Mouse (Mus musculus): ENCODE results near the gene Tfap2a.

Tfap2a gene

DNA sequence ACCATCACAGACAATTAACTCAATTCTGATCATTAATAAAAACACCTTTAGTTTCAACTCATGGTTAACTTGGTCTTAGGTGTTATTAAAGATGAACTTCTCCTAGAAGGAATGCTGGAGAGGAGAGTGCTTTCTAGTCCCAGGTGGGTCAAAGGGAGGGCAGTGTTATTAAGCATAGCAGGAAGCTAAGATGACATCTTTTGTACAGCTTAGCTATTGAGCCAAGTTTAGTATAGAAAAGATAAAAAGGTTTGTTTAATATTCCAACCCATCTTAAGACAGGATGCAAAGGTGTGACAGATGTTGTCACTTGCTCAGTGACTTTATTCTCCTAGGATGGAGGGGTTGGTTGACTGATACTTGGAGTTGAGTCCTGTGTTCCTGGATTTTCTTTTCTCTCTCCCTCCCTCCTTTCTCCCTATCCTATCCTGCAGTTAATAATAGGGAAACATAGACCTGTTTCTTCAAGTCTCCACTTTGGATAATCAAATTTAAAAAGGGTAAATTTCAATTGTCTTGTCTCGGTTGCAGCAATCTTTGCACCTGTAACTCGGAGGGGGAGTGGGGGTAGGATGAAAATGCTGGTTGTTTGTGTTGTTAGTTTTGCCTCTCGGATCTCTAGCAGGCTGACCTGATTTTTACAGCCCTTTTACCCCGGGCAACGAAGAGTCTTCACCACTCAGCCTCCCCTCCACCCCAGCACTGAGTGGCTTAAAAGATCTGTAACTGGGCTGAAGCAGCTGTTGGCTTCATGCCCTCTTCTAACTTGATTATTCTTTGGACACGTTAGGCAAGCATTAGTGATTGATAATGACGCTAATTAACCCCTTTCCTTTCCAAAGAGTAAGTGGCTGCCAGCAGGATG lies 26.3 kb downstream of the Tfap2a start:
- DNase-seq (ENCODE audit: low spot score), result no peak

DNA sequence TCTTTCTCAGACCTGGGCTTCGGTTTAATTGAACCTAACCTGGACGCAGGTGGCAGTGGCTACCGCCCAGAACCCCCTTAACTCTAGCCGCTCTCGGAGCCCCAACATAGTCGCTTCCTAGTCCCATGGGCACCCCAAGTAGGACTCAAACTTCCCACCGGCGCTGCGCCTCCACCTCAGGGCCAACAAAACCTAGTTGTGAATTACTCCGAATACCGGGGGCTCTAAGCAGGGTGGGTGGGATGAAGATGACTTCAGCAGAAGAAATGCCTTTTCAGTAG lies 28.2 kb downstream of the Tfap2a start:
- no peak for DNase-seq (ENCODE audit: low spot score)

DNA sequence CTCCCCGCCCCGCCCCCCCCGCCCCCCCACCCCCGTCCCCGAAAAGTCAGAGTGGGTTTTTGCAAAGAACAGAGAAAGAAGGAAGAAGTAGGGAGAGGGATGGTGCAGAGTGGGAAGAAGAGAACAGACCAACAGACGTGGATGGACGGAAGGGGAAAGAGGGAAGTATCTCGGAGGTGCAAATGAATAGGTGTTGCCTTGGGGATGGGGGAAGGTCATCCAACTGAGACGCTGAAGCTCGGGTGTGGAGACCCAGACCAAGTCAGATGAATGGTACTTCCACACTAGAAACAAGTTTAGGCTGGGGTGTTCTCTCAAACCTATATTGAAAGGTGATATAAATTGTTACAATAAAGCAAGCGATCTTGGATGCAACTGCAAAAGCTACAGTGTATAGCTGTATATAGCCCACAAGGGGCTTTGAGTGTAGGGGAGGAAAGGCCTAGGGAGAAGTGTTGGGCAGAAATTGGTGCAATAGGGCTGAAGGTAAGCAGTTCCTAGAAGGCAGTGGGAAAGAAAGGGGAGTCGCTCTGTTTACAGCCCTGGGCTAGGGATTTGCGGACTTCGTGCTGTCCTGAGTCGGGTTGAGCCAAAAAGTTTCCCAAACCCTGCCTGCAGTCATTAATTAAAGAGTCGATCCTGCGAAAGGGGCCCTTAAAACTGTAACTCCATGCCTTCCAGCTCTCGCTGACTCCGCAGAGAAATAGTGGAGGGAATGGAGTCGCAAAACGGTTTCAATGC lies 28.7 kb downstream of the Tfap2a start:
- DNase-seq (ENCODE audit: low spot score), result no peak

DNA sequence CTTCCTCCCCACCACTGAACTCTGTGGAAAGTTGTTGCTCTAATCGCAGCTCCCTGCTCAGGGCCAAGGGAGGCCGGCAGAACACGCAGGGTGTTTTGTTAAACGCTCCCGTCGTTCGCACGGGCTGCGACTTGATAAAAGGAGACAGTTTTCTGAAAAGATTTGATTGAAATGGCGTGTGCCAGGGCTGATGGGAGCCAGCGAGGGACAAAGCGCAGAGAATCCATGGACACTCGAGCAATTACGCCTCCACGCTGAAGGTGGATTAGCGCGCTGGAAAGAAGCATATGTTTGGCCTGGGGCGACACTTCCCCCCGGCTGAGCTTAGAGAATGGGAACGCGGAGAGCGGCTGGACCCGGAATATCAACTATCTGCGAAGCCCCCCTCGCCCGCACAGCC lies 29.3 kb downstream of the Tfap2a start:
- no peak for DNase-seq (ENCODE audit: low spot score)

DNA sequence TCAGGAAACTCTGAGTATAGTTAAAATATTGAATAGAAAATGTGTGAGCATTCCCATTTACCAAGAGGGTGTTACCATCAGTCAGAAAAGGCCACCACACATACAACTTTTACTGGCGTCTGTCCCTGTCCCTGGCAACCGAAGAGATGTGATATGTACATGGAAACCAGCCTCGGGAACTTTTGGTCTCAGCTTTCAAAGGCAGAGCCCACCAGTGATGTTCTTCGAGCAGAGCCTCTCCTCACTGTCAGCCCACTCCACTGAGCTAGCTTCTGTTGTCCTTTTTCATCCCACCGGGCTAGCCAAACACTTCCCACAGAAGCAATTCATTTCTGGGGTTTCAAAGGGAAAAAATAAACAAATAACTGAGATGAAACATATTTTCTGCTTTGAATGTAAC lies 29.9 kb downstream of the Tfap2a start:
- no peak for DNase-seq (ENCODE audit: low spot score)

DNA sequence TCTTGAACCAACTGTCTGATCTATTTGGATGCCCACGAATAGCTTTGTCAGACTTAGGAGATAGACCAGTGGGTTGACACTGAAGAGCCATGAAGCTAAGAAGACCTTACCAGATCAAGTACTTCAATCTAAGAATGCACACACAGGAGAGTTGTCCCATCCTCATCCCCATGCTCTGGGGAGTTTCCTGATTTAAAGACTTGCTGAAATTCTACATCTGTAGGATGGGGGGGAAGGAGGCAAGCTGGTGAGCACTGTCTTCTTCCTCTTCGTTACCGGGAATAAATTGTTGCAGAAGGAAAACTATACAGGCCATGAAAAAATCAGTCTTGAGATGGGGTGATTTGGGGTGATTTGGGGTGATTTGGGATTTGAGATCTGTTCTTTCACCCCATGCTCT lies 30.5 kb downstream of the Tfap2a start:
- no peak for DNase-seq (ENCODE audit: low spot score)

DNA sequence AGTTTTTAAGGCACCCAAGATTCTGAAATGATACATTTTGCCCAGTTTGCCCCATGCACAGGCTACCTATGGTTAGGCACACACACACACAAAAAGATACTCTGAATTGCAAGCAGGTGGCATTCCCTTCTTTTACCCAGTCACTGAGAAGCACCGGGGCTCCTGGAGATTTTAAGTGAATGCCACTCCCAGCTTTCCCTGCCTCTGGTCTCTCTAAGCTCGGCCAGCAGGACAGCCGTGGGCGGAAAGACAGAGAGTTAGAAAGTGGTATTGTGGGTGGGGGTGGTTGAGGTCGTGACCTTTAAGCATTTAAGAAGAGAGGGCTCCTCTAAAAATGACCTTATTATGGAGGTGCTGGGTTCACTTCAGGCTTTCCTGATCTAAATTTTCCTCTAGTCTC lies 31.6 kb downstream of the Tfap2a start:
- no peak for DNase-seq (ENCODE audit: low spot score)

DNA sequence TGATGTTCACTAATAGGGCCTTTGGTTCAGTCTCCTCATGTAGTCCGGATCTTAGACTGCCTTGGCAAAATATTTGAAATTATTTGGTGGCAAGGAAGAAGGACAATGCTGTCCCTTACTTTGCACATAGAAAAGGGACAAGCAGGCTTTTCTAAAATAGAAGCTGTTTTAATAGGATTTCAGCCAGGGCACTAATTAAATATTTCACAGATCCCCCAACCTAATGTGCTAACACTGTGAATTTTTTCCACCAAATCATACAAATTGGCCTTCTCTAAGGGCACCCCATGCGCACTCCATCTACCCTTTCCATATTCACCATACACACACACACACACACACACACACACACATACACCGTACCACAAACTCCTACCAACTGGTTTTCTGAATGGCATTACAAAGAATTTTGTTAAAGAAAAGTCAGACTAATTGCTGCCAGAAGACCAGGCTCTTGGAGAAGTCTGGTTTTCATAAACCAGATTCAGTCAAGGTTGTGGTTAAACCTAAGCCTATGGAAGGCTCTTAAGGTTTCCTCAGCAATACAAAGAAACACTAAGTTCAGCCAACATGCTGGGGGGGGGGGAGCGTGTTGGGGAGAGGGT lies 32.3 kb downstream of the Tfap2a start:
- no peak for DNase-seq (ENCODE audit: low spot score)

DNA sequence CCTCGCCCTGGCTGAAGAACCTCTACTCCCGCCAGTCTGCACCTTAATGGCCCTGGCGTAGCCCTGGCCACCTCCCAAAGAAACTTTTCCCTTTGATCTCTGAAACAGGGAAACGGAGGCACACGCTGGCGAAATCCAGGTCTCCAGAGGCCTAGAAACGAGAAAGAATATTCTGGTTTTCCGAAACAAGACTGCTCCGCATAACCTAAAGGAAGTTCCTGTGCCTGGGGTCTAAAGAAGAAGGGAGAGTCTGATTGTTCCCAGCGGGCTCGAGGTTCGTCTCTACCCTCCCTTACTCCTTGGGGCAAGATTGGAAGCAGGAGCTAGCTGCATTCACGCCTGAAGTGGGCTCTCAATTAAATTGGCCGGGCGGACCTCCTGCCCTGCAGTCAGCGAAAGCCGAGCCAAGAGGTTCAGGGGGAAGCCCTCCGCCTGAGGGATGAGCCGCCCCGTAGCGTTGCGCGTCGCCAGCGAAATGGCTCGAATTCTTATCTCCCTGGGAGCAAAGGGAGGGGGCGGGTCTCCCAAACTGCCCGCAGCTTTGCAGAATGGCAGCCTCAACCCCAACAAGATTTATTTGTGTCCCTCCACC lies 33.2 kb downstream of the Tfap2a start:
- no peak for DNase-seq (ENCODE audit: low spot score)

DNA sequence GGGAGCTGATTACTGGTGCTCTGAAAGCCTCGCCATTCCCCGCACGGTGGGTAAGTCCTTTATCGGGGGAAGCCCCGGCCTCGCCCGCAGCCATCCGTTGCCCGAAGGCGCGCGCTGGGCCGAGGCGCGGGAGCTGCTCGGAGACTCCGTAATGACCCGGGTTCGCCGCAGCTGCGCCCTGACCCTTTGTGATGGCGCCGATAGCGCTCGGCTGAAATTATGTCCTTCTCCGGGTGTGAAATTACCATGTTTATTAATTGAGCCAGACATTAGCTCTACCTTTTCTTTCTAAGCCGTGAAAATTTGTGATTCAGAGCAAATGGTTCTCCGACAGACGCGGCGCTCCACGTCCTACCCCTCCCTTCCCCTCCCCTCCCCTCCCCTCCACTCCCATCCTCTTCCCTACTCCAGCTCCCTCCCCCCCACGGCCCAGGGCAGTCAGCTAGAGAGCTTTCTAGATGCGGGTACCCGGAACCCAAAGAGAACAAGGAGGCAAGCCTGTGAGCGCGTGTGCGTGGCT lies 34.1 kb downstream of the Tfap2a start:
- DNase-seq (ENCODE audit: low spot score), result no peak

DNA sequence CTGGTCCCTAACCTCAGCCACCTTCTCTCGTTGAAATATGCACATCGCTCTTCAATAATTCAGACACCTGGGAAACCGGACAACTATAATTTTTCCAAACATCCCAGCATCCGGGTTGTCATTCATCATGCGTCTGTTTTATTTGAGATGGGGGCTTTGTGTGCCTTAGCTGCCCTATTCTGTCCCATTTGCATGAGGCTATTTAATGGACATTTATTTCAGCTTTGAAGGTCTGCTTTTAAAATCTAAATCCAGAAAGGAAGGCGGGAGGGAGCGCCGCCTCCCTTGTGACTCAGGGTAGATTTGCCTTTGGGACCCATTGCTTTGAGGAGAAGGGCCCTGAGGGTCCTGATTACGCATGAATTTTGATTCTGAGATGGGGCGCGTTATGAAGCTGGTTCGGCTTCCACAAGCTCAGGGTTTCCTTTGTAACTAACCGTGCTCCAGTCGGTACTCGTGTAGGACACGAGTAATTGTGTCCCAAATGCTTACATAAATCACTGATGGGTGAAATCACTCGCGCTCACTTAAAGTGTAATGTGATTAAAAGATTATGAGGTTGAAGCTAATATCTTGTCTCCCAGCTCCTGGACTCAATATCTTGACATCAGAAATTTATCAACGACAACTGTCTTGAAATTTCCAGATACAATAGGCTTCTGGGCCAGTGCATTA lies 34.9 kb downstream of the Tfap2a start:
- DNase-seq (ENCODE audit: low spot score), result no peak

DNA sequence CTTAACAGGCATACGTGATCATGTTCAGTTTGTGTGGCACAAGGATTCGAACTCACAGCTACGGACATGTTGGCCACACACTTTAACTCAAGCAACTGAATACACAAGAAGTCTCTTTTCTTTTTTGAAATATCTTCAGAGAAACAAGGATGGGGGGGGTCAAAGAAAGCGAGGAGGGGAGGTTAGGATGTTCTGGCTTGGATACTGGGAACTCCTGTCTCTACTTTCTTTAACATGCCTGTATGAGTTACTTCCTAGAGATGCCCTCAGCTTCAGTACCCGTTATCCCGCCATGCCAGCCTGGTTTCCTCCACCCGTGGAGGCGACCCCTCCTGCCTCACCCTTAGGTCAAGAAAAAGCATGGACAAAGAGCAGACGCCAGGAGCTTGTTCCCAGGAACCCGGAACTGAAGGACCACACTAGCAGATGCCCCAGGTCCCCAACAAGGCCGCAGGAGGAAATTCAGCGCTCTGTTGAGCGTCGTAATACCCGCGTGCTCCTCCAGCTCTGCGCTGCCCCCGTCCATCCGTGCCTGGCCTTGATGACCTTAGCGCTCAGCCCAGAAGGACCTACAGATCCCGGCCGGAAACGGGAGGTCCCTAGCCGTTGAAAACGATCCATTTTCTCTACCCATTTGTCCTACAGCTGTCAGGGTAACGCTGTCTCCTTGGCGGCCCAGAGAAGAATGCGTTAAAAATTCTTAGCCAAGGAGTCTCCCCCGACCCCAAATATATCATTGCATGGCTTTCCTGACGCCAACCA lies 35.6 kb downstream of the Tfap2a start:
- DNase-seq (ENCODE audit: low spot score), result no peak

DNA sequence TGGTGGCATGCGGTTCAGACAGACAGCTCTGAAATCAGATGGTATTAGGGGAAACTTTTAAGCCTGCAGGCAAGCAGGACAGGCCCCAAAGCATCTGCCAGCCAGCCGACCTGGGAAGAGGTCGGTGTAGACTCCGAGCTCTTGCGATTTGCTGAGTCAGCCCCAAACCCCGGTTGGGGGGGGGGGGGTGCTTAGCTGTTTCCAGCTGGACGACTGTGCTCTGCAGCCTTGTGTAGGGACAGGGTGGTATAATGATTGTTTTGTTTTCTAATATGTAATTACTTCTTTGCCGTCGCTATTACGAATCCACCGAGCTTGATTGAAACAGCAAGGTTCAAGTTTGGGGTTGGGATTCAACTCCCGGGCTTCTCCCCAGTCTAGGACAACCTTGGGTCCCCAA lies 36.5 kb downstream of the Tfap2a start:
- DNase-seq (ENCODE audit: low spot score), result no peak

DNA sequence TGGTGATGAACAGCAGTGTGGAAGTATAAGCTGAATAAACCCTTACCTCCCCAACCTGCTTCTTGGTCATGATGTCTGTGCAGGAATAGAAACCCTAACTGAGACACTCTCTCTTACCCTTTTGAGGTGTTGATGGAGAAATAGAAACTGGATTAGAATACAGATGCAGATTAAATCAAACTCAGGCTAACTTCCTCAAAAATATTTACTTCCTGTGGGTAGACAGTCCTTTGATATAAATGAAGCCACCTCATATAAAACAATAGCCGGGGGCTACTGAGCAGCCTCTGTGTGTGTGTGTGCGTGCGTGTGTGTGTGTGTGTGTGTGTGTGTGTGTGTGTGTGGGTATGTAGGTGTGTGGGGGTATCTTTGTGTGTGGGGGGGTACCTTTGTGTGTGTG lies 52.4 kb downstream of the Tfap2a start:
- DNase-seq (ENCODE audit: low spot score), result no peak

DNA sequence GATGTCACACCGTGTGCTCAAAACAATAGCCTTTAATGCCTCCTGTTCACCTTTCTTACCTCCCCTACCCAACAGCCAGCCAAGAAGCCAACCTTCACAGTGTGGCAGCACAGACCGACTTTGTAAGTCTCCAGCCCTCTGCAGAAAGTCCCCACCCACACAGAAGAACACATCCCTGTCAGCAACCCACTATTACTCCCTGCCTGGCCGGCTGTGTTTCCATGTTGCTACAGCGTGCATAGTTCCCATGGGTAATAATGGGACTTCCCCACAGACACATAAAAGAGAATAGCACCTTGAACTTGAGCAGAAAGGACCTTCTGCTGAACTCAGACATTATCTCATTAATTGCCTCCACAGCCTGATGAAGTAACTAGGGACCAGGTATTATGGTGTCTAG lies 61.4 kb downstream of the Tfap2a start:
- no peak for DNase-seq (ENCODE audit: low spot score)

Data from ovary, adult 18-20 months (tissue).